Mouse (Mus musculus) MEL-GATA-1-ER (cell line): Measurements from ENCODE around the gene Sin3b.
"Not testable (repeated sequence)": the region's sequence is repeated elsewhere in the genome, so short reads cannot be mapped to it uniquely, and the experiment has no call there.

ENCODE experiments used
- DNase-seq: peaks from one replicate; pipeline ENCODE4 v3.0.0-alpha.2; 2012; ENCODE audit warnings: low read depth; ENCODE audit errors: extremely low read depth

The Sin3b gene

DNA sequence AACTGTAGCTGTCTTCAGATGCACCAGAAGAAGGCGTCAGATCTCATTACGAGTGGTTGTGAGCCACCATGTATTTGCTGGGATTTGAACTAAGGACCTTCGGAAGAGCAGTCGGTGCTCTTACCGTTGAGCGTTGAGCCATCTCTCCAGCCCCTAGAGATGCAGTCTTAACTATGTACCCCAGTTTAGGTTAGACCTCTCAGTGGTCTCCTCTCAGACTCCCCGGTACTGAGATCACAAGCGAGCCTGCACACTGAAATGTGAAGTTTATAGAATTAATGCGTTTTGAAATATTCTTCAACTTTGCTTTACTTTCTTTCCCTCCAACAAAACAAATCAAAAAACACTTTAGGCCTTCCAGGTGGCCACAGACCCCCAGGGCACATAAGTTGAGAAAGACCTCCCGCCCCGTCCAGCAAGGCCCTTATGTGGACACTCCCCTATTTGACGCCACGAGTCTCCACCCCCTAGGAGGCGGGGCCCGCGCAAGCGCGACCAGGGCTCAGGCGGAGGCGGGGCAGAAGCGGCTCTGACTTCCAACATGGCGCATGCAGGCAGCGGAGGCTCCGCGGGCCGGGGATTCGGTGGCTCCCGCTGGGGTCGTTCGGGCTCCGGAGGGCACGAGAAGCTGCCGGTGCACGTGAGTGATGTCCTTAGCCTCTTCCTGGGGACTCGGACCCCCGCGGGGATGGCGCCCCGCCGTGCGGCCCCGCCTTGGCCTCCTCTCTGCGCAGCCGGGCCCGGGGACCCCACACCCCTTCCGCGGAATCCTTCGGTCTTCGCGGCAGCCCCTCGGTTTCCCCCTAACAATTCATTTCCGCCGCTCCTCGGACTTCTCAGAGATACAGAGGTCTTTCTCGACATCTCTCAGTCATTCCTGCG lies at the start of gene Sin3b:
Gene Sin3b (plus strand): TSS at position 517 of the 882 bp plus-strand sequence.
- peak; percentile 69 for DNase-seq

DNA sequence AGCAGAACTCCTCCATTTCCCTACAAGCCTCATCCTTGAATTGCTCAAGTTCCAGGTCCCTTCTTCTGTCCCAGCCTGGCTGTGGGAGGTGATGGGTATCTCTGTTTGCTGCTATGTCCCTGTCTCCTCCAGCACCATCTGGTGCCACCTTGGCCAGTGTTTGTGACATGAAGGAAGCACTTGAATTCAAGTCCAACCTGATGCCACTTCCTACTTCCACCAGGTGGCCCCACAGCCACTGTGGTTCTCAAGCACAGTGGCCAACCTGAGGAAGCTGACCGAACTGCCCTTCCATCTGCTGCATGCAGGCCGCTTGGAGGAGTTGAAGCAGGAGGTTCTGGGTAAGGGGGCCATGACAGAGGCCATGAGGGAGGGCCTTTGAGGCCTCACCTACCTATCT lies 48.9 kb upstream of the Sin3b start:
- DNase-seq, result no peak

DNA sequence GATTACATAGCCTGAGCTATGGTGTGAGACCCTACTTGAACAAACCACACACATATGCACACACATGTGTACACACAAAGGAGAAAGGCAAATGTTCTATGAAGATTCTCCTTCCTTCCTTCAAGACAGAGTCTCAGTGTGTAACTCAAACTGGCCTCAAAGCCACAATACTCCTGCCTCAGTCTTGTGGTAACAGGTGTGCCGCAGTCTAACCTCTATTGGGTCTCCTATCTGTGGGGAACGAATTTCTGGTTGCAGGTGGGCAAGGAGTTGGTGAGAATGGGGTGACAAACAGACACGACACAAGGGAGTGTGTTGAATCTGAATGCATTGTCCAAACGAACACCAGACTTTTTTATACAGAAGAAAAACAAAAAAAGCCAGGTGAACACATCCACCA lies 46.6 kb upstream of the Sin3b start:
- DNase-seq, result no peak

DNA sequence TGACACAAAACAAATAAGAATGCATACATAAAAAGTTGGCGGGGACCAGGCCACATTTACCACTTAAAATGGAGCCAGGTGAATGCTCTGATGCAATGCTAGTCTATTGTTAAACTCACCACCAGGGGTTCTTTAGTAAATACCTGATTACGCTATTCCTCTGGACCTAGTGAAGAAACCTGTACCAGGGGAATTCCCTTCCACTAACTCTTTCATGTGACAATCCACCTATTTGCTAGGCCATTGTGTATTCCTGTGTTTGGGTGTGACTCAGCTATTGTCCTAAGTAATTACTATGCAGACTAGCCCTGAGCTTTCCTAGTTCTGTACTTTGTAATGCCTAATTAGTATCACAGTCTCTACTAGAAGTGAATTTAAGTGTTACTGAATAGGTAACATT lies 46.2 kb upstream of the Sin3b start:
- DNase-seq, result not testable (repeated sequence)

DNA sequence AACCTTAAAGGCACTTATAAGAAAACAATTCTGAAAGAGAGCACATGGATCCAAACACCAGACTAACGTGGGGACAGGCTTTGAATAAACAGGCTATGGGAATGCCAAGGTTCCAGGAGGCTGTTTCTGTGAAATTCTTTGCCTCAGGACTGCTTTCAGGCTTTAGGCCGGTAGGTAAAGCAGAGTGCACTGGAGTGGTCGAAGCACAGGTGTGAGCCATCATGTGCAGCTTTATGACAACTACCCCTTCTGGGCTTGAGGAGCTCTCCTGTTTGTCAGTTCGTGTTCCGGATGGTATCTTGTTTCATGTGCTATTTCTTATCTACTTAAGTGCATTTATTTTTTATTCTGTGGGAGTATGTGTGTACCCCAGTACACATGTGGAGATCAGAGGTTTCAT lies 45.8 kb upstream of the Sin3b start:
- no peak for DNase-seq

DNA sequence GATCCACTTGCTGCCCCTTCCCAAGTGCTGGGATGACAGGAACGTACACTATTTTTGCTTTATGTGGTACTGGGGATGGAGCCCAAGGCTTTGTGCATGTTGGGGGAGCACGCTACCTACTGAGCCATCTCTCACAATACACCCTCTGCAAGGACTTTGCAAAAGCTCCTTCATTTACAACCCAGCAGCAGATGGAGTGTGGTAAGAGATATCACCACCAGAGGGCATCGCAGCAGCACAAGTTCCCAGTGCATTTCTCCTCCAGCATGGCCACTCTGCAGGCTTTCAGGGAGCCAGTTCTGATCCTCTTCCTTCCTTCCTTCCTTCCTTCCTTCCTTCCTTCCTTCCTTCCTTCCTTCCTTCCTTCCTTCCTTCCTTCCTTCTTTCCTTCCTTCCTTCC lies 43.0 kb upstream of the Sin3b start:
- DNase-seq, result peak; percentile 37

DNA sequence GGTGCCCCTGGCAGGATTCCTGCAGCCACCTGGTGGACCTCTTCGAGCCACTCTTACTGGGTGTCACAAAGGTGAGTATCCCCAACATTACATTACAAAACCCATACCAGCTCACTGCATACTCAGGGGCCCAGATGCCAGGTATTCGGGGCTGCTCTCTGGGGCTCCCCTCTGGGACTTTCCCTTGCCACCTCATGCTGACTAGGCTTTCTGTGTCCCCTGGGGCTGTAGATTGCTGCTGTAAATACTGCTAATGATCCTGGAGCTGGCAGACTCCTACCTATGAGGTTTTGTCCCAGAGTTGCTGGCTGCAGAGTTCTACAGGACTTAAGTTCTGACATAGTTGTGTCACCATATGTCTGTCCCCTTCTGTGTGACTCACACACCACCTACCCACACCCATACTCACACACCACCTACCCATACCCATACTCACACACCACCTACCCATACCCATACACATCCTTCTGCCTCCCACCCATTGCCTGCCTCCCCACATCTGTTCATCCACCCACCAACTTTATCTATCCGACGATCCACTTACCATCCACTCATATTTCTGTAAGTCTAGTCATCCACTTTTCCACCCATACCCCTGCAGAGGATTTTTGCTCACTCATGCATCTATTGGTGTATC lies 40.9 kb upstream of the Sin3b start:
- no peak for DNase-seq

DNA sequence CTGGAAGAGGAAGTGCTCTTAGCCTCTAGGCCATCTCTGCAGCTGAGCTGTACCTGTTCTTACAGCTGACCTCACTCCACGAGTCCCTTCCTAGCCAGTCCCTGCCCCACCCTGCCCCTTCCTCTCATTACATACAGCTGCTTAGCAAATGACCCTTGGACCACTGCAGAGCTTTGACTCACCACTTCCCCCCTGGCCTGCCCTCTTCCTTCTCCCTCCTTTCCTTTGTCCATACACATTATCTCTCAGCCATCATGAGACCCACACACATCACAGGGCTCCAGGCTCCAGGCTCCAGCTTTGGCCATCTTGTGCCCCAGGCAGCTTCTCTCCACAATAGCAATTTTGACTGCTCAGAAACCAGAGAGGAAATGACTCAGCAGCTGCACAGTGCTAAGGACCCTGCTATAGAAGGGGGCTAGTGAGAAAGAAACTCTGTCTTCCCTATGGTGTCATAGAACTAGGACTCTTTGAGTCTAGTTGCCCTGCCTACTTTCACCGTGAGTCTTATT lies 40.0 kb upstream of the Sin3b start:
- peak; percentile 30 for DNase-seq

DNA sequence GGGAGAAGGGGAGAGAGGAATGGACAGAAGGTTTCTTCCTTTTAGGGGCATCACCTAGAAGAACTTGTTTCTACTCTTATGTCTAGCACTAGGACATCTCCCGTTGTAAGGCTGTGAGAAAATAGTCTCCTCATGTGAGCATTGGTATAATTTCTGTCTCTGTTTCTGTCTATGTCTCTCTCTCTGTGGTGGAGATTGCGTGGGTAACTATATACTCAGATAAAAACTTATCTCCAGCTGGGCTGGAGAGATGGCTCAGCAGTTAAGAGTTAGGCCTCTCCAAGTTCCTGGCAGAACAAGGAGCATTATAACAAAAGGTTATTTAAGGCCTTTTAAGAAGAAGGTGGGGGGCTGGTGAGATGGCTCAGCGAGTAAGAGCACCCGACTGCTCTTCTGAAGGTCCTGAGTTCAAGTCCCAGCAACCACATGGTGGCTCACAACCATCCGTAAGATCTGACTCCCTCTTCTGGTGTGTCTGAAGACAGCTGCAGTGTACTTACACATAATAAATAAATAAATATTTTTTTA lies 39.4 kb upstream of the Sin3b start:
- not testable (repeated sequence) for DNase-seq

DNA sequence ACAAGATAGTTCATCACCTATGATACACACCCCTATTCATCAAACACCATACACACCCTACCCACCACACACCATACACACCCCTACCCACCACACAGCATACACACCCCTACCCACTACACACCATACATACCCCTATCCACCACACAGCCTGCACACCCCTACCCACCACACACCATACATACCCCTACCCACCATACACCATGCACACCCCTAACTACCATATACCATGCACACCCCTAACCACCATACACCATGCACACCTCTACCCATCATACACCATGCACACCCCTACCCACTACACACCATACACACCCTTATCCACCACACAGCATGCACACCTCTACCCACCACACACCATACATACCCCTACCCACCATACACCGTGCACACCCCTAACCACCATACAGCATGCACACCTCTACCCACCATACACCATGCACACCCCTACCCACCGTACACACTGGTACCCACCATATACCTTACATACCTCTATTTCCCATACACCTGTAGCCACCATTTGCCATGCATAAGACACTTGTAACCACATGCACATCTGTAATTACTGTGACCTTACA lies 24.6 kb upstream of the Sin3b start:
- no peak for DNase-seq

DNA sequence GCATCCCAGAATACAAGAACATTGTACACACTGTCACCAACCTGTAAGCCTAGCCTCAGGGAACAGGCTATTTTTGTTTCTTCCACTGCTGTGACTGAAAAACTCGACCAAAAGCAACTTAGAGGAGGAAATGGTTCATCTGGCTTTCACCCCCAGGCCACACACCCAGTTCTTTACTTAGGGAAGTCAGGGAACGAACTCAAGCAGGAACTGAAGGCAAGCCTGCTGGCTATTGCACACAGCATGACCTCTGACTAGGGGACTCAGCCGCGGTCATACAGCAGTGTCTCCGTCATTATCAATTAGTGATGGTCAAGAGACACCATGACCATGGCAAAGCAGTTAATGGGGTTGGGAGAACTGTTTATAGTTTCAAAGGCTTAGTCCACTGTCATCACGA lies 10.5 kb upstream of the Sin3b start:
- no peak for DNase-seq

DNA sequence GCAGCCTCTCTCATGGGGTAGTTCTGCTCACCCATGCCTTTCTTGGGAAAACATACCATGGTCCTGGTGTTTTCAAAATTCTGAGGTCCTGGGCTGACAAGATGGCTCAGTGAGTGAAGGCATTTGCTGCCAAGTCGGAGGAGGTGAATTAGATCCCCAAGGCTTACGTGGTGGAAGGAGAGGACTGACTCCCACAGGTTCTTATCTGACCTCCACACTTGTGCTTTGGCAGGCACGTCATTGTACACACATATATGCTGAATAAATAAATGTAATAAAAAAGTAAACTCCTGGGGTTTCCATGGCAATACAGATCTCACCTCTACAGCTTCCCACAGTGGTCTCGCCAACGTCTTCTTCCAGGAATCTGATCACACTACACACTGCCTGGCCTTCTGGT lies 6.5 kb upstream of the Sin3b start:
- peak; percentile 17 for DNase-seq

DNA sequence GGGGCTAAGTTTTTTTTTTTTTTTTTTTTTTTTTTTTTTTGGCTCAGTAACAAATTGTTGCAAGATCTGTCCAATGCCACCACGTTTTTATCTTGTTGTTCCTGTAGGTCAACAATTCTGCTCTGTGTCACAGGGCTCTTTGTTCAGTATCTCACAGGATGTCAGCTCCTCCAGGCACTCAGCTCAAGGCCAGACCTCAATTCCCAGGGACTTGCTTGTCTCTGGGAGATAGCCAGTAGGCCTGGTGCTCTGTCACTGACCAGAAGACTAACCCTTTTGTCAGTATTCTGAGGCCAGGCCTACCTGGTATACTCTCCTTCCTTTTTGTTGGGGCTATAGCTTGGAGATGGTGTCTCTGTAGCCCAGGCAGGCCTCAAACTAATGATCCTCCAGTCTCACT lies 2.5 kb upstream of the Sin3b start:
- DNase-seq, result no peak

DNA sequence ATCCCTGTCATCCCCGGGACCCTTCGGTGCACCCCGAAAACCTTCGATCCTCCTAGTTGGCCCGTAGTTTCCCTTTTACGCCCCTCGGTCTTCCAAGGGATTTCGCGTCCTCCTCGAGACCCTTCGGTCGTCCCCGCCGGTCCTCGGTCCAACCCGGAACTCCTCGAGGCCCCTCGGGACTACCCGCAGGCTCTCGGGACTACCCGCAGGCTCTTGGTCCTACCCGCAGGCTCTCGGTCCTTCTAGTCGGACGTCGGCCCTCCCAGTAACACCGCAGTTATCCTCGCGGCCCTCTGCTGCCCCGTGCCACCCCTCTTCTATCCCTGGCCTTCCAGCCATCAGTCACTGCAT lies 541 bp downstream of the Sin3b start:
- no peak for DNase-seq

DNA sequence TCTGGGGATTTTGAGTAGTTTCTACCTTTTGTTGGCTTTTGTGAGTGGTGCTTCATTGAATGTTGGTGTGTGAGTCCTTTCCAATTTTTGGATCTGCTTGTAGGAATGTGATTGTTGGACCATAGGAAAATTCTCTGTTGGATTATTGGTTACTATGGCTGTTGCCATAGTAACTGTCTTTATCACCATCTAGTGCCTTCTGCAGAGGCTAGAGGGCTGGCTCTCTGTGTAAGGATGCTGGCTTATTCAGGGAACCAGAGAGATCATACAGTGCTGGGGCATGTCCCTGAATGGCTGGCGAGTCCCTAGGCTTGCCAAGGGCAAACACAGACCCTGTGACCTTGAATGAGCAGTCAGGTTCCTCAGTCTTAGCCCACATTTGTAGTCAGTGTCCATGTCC lies 5.6 kb downstream of the Sin3b start:
- DNase-seq, result no peak

DNA sequence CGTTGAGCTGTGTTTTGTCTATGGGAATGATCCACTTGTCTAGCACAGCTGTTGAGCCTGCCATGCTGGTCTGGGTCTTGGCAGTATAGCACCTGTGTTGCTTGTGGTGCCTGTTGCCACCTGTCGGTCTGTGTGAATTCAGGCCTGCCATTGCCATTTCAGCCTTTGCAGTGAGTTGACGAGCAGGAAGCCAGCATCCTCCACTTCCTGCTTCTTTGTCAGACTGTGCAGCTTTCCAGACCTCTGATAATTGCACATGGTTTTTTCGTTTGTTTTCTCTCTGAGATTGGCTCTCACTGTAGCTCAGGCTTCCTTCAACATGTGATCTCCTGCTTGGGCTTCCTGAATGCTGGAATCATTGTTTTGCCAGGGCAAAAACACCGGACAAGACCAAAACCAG lies 11.9 kb downstream of the Sin3b start:
- no peak for DNase-seq

DNA sequence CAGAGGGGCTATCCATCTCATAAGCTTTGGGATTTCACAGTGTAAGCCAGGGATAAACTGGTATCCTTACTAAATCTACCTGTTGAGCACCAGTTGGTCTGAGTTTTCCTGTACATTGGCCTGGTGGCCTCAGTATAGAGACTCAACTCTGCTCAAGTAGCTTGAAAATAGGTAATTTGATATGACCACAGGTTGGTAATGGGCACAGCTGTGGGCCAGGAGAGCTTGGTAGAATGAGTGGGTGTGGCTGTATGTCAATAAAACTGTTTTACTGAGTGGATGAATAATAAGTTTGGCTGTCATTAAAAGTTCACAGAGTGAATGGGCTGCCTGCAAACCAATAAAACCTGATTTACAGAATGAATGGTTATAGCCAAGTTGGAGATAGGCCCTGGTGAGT lies 13.8 kb downstream of the Sin3b start:
- DNase-seq, result no peak

DNA sequence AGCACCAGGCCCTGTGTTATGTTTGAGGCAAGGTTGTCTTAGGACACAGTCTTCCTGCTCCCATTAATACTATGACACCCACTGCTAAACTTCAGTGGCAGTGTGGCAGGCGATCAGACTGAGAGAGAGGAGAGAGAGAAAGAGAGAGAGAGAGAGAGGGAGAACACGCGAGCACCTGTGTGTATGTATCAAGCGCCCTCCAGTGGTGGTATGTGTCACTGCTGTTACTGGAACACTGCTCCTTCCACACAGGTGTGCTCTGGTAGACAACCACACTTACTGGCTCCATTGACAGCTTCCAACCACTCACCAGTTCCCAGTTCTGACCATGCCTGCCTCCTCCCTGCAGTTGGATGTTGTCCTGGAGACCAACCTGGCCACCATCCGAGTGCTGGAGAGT lies 23.0 kb downstream of the Sin3b start:
- DNase-seq, result no peak

DNA sequence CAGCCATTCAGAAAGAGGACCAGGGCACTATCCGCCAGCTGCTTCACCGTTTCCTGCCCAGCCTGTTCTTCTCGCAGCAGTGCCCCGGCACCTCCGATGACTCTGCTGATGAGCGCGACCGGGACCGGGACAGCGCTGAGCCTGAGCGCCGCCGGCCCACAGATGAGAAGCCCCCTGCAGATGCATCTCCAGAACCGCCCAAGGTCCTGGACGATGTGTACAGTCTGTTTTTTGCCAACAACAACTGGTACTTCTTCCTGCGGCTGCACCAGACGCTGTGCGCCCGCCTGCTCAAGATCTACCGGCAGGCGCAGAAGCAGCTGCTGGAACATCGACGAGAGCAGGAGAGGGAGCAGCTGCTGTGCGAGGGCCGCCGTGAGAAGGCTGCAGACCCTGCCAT lies 26.8 kb downstream of the Sin3b start:
- no peak for DNase-seq

DNA sequence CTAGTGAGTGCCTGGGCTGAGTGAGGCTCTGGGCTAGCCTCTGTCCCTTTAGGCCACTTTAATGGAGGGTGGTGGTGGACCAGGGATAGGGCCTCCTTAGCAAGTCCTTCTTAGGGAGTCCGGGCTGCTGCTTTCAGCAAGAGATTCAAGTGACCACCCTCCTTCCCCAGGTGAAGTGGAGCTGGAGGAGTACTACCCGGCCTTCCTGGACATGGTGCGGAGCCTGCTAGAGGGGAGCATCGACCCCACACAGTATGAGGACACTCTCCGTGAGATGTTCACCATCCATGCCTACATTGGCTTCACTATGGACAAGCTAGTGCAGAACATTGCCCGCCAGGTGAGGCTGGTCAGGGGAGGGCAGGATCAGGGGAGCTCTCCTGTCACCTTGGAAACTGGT lies 27.2 kb downstream of the Sin3b start:
- DNase-seq, result no peak

DNA sequence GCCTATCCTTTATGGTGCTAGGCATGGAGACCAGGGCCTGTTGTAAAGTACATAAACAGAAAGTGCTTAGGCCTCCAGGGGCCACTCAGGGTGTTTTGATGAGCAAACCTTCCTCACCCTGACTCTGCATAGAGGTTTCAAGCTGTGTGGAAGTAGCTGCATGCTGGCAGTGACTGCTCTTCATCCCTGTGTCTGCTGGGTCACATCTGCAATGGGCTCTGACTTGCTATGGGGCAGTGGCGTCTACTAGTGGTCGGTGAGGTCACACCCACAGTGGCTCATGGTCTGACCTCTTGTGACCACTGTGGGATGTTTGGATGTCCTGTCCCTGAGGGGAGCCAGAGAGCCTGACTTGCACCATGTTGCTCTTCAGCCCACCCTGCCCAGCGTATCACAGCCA lies 28.0 kb downstream of the Sin3b start:
- no peak for DNase-seq

DNA sequence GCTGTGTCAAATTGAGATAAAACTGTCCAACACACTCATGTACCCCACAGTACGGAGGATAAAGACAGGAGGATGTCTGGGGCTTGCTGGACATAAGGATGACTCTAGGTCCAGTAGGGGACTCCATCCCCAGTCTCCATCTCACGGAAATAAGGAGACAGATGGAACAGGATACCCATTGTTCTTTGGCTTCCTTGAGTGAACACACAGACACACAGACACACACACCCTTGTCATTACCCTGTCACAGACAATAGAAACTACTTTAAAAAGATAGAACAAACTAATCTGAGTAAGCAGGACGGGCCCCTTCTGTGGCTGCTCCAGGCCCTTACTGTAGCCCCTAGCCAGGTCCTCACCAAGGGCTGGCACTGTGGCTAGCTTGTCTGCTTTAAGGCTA lies 29.2 kb downstream of the Sin3b start:
- no peak for DNase-seq
